Mouse (Mus musculus) thymus, adult 2 months (tissue): ENCODE results near the gene Rex1bd. TPM values are rescaled to one million over a fixed set of nuclear protein-coding genes. Genes with fewer than 3 reads are reported as not detected.

Experiments used
- DNase-seq: peaks from one replicate; pipeline ENCODE4 v3.0.0; 2021
- H3K27ac ChIP-seq: fragments of 200-500 bp; 2 replicates; pipeline ENCODE4 v1.5.1; 2012; ENCODE audit warnings: low read length, control low read depth; ENCODE audit not compliant: control insufficient read depth, insufficient read depth
- H3K27me3 ChIP-seq: fragments of 200-500 bp; 2 replicates; pipeline ENCODE4 v1.6.1; 2012; ENCODE audit warnings: mild to moderate bottlenecking, low read length, moderate library complexity, mixed read lengths; ENCODE audit not compliant: control insufficient read depth, insufficient read depth
- H3K36me3 ChIP-seq: fragments of 200-500 bp; 2 replicates; pipeline ENCODE4 v1.6.1; 2012; ENCODE audit warnings: mild to moderate bottlenecking, low read length, moderate library complexity; ENCODE audit not compliant: control insufficient read depth, insufficient read depth
- H3K4me1 ChIP-seq: fragments of 200-500 bp; replicated peaks from 2 replicates; pipeline ENCODE4 v1.6.1; 2012; ENCODE audit warnings: low read length; ENCODE audit not compliant: control insufficient read depth, insufficient read depth
- H3K4me3 ChIP-seq: fragments of 200-500 bp; 2 replicates; pipeline ENCODE4 v1.5.1; 2012; ENCODE audit warnings: mild to moderate bottlenecking, low read length, control low read depth, moderate library complexity; ENCODE audit not compliant: control insufficient read depth, insufficient read depth
- CTCF ChIP-seq: fragments of 200-500 bp; IDR thresholded peaks from 2 replicates; pipeline ENCODE4 v1.5.1; 2012; ENCODE audit warnings: mild to moderate bottlenecking, control low read depth, low read length, moderate library complexity, borderline replicate concordance; ENCODE audit not compliant: control insufficient read depth, poor library complexity, insufficient read depth; ENCODE audit errors: extremely low read depth
- POLR2A ChIP-seq: fragments of 200-500 bp; IDR thresholded peaks from 2 replicates; pipeline ENCODE4 v1.6.1; 2012; ENCODE audit warnings: mild to moderate bottlenecking, low read length, control low read depth, moderate library complexity; ENCODE audit not compliant: control insufficient read depth, poor library complexity, insufficient read depth; ENCODE audit errors: extremely low read depth
- WGBS: fragments of 180-500 bp; shearing (Covaris S2); methylation state at CpG from one replicate; pipeline ENCODE4 v1.1.7; 2018; 5-methylcytosine and 5-hydroxymethylcytosine counted together
- polyA plus RNA-seq: library from polyadenylated mRNA; depleted of rRNA; stranded (reverse); fragments of >200 nt; gene quantifications from 2 replicates; pipeline ENCODE4 v1.2.3, GENCODE M21; 2012

The Rex1bd gene
- polyA plus RNA-seq, 1 experiment = 227 TPM

DNA sequence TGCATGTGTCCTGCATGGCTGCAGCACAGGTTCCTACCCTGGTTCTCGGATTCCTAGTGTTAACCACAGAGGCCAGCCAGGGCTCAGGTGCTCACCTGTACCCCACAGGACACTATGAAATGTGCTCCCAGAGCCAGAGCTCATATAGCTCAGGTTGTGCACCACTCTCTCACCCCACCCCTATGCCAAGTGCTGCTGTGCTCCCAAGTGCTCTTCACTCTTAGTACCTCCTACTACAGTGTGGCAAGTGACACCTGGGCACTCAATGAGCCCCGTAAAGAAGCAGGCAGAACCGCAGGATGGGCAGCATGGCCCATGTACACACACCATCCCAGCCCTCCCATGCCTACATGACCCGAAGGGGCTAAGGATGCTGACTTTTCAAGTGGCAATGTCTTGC lies 37.8 kb downstream of the Rex1bd start:
- no peaks in the 10 kb centered on the region for H3K36me3 ChIP-seq
- TF ChIP-seq POLR2A = no peak
- no peak for TF ChIP-seq CTCF
- no peak overlapping the region for H3K27ac ChIP-seq
- H3K4me3 ChIP-seq = no peak overlapping the region
- WGBS = 97% methylated on average over 4 of the region's 4 CpGs
- H3K4me1 ChIP-seq = no peaks in the 10 kb centered on the region
- DNase-seq = no peak
- no peaks in the 10 kb centered on the region for H3K27me3 ChIP-seq

DNA sequence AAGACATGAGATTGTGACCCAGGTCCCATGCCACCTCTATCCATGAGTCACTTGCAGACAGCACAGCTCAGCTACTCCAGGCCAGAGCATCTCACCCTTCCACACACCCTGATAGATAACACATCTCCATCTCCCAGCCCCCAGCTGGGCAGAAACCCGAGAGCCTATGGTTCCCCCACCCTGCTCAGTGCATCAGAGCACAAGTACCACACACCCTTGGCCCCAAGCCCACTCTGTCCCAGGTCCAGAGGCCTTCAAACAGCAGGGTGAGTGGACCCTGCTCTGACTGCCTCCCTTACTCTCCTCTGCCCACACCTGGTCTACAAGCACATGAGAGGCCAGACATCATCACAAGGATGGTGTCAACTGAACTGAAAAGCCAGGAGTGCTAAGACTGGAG lies 38.6 kb downstream of the Rex1bd start:
- H3K27ac ChIP-seq = no peak overlapping the region
- H3K36me3 ChIP-seq = no peaks in the 10 kb centered on the region

GRCm38 (mm10) chr8:70467229-70467725 lies 39.3 kb downstream of the Rex1bd start:
- H3K27ac ChIP-seq = no peak overlapping the region
- H3K36me3 ChIP-seq = no peaks in the 10 kb centered on the region

More for the DNA sequence above, 38.6 kb downstream of the Rex1bd start:
- no peaks in the 10 kb centered on the region for H3K4me1 ChIP-seq
- TF ChIP-seq CTCF (no peak), POLR2A (no peak)
- DNase-seq = no peak
- H3K27me3 ChIP-seq = no peaks in the 10 kb centered on the region
- 94% methylated on average over 1 of the region's 1 CpGs for WGBS
- no peak overlapping the region for H3K4me3 ChIP-seq

DNA sequence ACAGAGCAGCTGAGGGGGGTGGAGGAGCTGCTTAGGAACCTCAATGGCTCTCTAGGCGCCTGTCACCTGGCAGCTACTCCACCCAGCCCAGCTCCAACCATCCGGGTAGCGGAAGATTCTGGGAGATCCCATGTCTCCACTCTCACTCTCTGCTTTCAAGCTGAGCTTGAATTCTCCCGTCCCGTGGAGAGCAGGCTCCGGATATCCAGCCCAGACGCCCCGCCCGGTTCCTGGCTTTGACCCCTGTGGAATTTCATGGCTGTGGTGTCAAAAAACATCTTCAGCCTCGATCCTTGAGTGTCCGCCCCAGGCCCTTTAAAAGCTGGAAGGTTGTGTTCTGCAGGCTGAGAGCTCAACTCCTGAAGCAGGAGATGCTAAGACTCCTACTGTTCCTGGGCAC lies 39.8 kb downstream of the Rex1bd start:
- Histone ChIP-seq H3K36me3 (no peaks in the 10 kb centered on the region), H3K27ac (no peak overlapping the region), H3K27me3 (no peaks in the 10 kb centered on the region), H3K4me3 (no peak overlapping the region), H3K4me1 (no peaks in the 10 kb centered on the region)
- 94% methylated on average over 11 of the region's 11 CpGs for WGBS
- TF ChIP-seq POLR2A (no peak), CTCF (no peak)
- no peak for DNase-seq

More at GRCm38 (mm10) chr8:70467229-70467725, 39.3 kb downstream of the Rex1bd start:
- Histone ChIP-seq H3K4me1 (no peaks in the 10 kb centered on the region), H3K27me3 (no peaks in the 10 kb centered on the region), H3K4me3 (no peak overlapping the region)
- TF ChIP-seq POLR2A = no peak
- TF ChIP-seq CTCF = no peak
- 96% methylated on average over 5 of the region's 5 CpGs for WGBS
- DNase-seq = no peak

- Histone ChIP-seq H3K27me3 (no peaks in the 10 kb centered on the region), H3K4me1 (no peaks in the 10 kb centered on the region), H3K36me3 (no peaks in the 10 kb centered on the region), H3K27ac (no peak overlapping the region), H3K4me3 (no peak overlapping the region)
- TF ChIP-seq CTCF = no peak
- no peak for TF ChIP-seq POLR2A
- whole genome bisulfite sequencing = 96% methylated on average over 4 of the region's 4 CpGs
- DNase-seq = no peak
These were observed 40.2 kb downstream of the Rex1bd start for GRCm38 (mm10) chr8:70466305-70466704.

- Histone ChIP-seq H3K36me3 (no peaks in the 10 kb centered on the region), H3K27me3 (no peaks in the 10 kb centered on the region), H3K4me1 (no peaks in the 10 kb centered on the region), H3K4me3 (no peak overlapping the region), H3K27ac (no peak overlapping the region)
- WGBS = 97% methylated on average over 4 of the region's 4 CpGs
- no peak for DNase-seq
- TF ChIP-seq POLR2A (no peak), CTCF (no peak)
These were observed 40.9 kb downstream of the Rex1bd start for GRCm38 (mm10) chr8:70465701-70466100.

GRCm38 (mm10) chr8:70464162-70464561 lies 42.4 kb downstream of the Rex1bd start:
- H3K27me3 ChIP-seq = no peaks in the 10 kb centered on the region
- no peak for DNase-seq
- no peak overlapping the region for H3K4me3 ChIP-seq
- H3K36me3 ChIP-seq = no peaks in the 10 kb centered on the region
- no peak for TF ChIP-seq POLR2A
- TF ChIP-seq CTCF = no peak
- 94% methylated on average over 6 of the region's 6 CpGs for WGBS
- no peak overlapping the region for H3K27ac ChIP-seq
- H3K4me1 ChIP-seq = no peaks in the 10 kb centered on the region
